Mouse (Mus musculus): ENCODE measurements around the gene Cers5. TPM values are rescaled to one million over a fixed set of nuclear protein-coding genes. Genes with fewer than 3 reads are reported as not detected.
A peak's percentile ranks its signal among the peaks of the same experiment; 100 is the strongest.

The Cers5 gene
- total RNA-seq, 2 experiments from 2014 or later = 43.6 to 47.2 TPM

DNA sequence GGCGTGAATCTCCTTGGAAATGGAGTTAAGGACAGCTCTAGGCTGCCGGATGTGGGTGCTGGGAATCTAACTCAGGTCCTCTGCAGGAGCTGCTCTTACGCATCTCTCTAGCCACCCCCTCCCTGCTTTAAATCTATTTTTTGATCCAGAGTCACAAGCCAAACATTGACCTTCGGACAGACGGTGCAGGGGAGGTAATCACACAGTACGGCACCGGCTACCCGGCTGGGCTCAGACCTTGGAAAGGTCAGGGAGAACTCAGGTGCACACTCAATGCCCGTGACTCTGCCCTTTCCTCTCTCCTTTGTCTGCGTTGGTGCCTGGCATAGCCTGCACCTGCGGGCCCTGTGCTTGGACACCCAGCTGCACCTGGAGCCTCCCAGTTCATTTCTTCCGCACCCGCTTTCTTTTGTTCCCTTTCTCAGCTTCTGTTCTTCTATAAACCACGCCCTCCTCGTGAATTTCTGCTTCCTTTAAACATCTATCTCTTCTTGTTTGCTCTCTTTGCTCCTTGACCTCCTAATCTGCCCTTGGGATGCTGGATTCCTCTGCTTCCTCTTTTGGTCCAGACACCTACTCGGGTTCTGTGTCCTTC is 19.6 kb upstream of the Cers5 start:
- intact Hi-C loops (cut with DNase I) = no loop called here

GRCm38 (mm10) chr15:99791003-99791402 is 18.3 kb upstream of the Cers5 start:
- intact Hi-C loops (cut with DNase I) = no loop called here
- no peak for DNase-seq (ENCODE audit: extremely low spot score in 1 of 2, low spot score in 2 of 2)

More for the DNA sequence above, 19.6 kb upstream of the Cers5 start:
- no peak for DNase-seq (ENCODE audit: extremely low spot score in 1 of 2, low spot score in 2 of 2)

DNA sequence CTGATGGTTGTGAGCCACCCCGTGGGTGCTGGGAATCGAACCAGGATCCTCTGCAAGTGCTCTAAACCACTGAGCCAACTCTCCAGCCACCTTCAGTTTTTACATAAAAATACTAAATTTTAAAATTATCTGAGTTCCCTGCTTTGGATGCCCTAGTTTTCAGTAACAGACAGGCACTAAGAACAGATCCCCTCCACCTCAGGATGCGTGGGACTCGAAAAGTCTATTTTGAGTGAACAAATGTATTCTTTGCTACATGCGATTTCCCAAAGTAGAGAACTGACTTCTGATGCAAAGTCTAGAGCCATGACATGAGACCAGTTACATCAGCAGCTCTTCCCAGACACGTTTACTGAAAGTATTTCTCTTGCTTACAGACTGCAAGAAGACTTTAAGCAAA is 17.8 kb upstream of the Cers5 start:
- intact Hi-C loops (cut with DNase I) = no loop called here
- no peak for DNase-seq (ENCODE audit: extremely low spot score in 1 of 2, low spot score in 2 of 2)

DNA sequence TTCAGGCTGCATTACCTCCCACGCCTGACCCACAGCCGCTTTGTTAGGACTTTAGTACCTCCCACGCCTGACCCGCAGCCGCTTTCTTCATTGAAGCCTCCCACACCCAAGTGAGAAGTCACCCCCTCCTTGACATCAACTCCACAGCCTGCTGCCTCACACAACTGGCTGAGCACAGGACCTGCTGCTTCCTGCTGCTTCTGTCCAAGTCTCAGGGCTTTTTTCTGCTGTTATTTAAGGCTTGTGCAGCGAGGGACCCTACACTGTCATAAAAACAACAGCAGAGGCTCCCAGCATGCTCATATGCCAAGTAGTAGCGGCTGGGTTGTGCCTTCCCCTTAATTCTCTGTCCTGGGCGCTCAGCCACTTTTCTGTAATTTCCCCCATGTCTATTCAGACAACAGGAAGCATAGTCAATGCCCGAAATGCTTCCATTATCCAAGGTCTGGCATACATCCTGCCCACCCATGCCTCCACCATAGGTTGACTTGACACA is 15.0 kb upstream of the Cers5 start:
- intact Hi-C loops (cut with DNase I) = no loop called here
- no peak for DNase-seq (ENCODE audit: extremely low spot score in 1 of 2, low spot score in 2 of 2)

DNA sequence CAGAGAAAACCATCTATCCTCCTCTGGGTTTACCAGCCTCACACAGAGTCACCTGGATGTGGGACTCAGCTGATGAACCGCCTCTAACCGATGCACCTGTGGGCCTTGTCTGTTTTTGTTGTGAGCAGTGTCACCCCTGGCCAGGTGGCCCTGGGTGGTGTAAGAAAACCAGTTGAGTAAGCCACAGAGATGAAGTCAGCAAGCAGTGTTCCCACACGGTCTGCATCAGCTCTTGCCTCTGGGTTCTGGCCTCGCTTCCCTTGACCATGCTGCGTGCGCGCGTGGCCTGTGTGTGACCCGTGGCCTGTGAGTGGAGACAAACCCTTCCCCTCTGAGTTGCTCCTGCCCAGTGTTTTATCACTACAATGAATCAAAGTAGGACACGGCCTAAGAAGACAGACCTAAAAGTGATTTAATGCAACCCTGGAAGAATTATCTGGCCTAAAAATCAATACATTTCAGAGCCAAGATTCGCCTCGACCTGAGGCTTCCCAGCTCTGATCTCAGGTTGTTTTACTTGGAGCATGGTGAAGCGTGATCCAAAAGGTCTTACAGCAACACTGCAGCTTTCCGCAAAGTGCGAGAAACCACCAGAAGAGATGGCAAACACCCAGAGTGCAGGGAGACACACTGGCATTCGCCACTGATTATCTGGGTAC is 6.1 kb upstream of the Cers5 start:
- intact Hi-C loops (cut with DNase I) = loop anchor here (2.0 kb wide), 1 partner anchor 182 kb away; no protein-coding TSS in a partner anchor
- DNase-seq (ENCODE audit: extremely low spot score in 1 of 2, low spot score in 2 of 2) = no peak

DNA sequence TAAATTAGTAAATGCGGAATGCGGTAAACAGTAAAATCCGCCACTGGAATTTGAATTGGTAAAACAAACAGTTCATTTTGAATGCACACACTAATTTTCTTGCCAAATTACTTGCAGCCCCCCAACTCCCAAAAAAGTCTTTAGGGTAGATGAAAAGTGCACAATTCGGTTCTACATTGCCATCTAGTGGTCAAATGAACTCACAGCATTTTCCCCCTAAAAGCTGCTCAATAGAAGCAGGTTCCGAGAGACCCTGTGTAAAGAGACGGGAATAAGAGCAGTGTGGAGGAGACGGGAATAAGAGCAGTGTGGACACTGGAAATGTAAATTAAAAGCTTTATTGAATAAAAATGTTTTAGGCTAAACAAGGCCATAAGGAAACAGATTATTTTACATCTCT is 5.5 kb upstream of the Cers5 start:
- peak in 1 of 2 experiments; percentile 42 for DNase-seq (ENCODE audit: extremely low spot score in 1 of 2, low spot score in 2 of 2)
- intact Hi-C loops (cut with DNase I) = loop anchor here (2.0 kb wide), 1 partner anchor 181 kb away; no protein-coding TSS in a partner anchor

DNA sequence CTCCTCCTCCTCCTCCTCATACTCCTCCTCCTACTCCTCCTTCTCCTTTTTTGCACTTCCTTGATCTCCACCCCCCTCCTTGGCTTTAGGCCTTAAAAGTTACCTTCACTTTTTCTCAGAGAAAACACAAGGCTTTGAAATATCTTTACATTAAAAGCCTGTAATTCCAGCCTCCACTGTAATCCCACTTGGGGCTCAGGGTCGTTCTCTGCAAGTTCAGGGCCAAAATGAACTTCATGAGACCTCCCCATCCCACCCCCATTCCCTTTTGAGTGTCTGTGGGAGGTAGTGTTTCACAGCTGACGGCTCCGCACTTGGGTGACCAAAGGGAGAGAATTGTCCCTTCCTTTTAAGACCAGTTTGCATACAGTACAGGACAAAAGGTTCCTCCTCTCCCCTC is 240 bp upstream of the Cers5 start:
- no peak for DNase-seq (ENCODE audit: extremely low spot score in 1 of 2, low spot score in 2 of 2)
- intact Hi-C loops (cut with DNase I) = loop anchor here (5.0 kb wide), 1 partner anchor 46 kb away; the partner anchor contains the start of gene Cox14

GRCm38 (mm10) chr15:99772277-99772880 is 306 bp downstream of the Cers5 start:
- intact Hi-C loops (cut with DNase I) = loop anchor here (5.0 kb wide), 1 partner anchor 45 kb away; the partner anchor contains the start of gene Cox14
- peak; percentile 69 to 94 for DNase-seq (ENCODE audit: extremely low spot score in 1 of 2, low spot score in 2 of 2)

DNA sequence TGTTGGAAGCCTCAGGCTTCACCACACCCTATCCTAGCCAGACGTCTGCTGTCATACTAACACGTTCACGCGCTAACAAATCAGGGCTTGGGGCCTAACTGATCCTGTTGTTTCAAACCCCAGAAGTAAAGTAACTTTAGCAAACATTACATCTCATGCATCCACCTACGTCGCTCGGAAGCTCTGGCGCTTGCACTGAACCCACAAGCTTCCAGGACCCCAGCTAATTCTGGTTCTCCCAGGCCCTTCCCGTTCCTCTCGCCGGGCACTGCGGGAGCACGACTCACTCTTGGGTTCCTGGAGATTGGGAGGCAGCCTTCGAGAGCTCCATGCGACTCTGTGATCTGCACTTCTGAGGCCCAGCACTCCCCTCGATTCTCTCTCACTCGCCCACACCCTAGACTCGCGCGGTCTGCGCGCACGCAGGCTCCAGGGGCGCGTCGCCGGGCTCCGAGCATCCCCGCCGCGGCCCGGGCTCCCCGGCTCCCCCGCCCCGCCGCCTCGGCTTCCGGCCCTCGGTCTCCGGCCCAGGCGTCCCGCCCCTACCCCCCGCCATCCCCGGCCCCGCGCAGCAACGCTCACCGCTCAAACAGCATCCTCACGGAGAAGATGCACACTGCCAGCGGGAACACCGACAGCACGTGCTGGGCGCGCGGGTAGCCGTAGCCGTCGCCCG is 946 bp downstream of the Cers5 start:
- no peak for DNase-seq (ENCODE audit: extremely low spot score in 1 of 2, low spot score in 2 of 2)
- intact Hi-C loops (cut with DNase I) = loop anchor here (5.0 kb wide), 1 partner anchor 44 kb away; the partner anchor contains the start of gene Cox14

DNA sequence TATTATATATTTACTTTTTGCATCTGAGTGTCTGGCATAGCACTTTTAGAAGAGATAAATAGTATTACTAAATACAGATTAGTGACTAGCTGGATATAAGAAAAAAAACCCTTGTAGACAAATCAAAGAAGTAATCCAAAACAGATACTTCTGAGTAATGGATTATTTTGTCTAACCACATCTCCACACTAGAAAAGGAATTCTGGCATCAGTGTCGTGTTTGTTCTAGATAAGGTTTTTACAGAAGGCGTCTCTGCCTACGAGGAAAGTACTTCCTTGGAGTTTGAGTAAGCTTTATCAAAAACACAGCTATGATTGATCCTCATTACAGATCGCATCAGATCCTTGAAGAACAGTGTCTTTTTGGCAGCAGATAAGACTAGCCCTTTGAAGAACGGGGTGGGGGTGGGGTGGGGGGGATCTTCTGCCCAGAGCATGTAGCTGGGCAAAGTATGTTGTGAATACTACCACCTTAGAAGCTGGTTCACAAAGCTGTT is 1.6 kb downstream of the Cers5 start:
- intact Hi-C loops (cut with DNase I) = loop anchor here (5.0 kb wide), 1 partner anchor 44 kb away; the partner anchor contains the start of gene Cox14
- no peak for DNase-seq (ENCODE audit: extremely low spot score in 1 of 2, low spot score in 2 of 2)

DNA sequence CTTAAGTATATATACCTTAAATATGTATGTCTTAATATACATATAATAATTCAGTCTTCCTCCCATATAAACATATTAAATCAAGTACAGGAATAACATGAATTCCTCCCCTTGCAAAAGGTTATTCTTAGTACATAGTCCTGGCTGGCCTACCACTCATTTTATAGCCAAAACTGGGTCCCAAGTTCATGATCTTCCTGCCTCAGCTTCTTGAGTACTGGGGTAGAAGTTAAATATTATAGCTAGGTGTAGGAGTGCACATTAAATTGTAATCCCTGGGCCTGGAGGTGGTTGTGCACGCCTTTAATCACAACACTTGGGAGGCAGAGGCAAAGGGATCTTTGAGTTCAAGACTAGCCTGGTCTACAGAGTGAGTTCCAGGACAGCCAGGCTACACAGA is 3.9 kb downstream of the Cers5 start:
- intact Hi-C loops (cut with DNase I) = no loop called here

GRCm38 (mm10) chr15:99767467-99767866 is 5.2 kb downstream of the Cers5 start:
- no peak for DNase-seq (ENCODE audit: extremely low spot score in 1 of 2, low spot score in 2 of 2)
- intact Hi-C loops (cut with DNase I) = no loop called here

More for the DNA sequence above, 3.9 kb downstream of the Cers5 start:
- no peak for DNase-seq (ENCODE audit: extremely low spot score in 1 of 2, low spot score in 2 of 2)

DNA sequence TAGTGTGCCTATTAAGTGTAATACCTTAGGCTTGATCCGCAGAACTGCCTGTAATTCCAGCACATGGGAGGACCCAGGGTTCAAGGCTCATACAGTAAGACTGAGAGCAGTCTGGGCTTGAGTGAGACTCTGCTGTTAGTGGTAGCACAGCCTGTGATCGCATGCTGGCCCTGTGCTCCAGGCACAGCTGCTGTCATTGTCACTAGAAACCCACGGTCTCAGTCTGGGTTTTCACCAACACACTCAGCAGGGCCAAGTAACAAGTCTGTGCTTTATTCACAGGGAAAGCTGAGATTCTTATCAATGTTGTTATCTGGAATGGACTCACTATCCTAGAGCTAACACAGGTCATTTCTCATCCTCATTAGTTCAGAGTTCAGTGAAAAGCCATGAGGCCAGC is 18.5 kb downstream of the Cers5 start:
- no peak for DNase-seq (ENCODE audit: extremely low spot score in 1 of 2, low spot score in 2 of 2)
- intact Hi-C loops (cut with DNase I) = no loop called here

GRCm38 (mm10) chr15:99740229-99740628 is 32.5 kb downstream of the Cers5 start:
- DNase-seq (ENCODE audit: extremely low spot score in 1 of 2, low spot score in 2 of 2) = no peak
- intact Hi-C loops (cut with DNase I) = no loop called here

DNA sequence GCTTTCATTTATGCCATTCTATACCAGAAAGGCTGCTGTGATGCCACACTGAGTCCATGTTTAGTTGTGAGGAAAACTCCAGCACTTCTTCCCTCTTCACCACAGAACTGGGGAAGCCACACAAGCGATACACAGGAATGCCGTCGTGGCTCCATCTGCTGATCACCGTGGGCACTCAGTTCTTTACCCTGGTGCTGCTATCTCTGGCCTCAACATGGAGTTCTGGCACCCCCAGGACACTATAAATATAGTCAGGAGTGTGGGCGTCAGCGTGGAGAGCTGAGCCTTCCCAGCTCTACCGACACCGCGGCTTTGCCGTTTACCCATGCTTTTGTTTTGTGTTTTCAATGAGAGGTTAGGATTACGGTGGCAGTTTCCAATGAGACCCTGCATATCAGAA is 36.0 kb downstream of the Cers5 start:
- no peak for DNase-seq (ENCODE audit: extremely low spot score in 1 of 2, low spot score in 2 of 2)
- intact Hi-C loops (cut with DNase I) = no loop called here

DNA sequence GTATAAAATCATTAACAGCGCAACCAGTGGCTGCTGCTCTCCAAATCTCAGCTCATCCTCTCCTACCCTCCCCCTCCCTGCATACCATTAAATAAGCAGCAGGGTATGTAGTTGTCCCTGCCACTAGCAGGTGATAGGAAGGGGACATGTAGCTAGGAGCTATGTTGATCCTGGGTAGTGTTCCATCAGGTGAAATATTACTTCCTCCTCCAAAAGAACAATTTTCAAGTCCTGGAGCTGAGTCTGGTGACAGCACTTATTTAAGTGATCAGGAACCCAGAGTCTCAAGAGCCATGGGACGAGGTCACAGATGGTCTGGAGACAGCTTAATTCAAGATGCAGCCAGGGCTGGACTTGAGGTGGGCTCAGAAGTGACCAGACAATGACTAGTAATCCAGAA is 37.1 kb downstream of the Cers5 start:
- intact Hi-C loops (cut with DNase I) = no loop called here
- DNase-seq (ENCODE audit: extremely low spot score in 1 of 2, low spot score in 2 of 2) = peak; percentile 100

DNA sequence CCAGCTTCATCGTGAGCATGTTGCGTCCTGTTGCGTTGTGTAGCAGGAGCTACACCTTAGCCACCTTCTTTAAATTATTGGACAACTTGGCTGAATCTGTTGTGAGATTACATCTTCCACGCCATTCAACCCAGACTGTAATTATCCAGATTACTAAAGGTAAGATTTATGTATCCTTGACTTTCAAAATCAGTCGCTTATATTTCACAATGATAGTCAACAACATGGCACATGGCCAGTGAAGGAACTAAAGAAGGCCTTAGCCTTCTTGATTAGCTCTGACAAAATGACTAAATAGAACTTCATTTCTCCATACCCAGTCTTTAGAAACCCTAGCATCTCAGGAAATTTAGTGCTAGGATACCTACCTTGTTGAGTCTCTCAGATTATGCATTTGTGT is 39.5 kb downstream of the Cers5 start:
- no peak for DNase-seq (ENCODE audit: extremely low spot score in 1 of 2, low spot score in 2 of 2)
- intact Hi-C loops (cut with DNase I) = no loop called here

DNA sequence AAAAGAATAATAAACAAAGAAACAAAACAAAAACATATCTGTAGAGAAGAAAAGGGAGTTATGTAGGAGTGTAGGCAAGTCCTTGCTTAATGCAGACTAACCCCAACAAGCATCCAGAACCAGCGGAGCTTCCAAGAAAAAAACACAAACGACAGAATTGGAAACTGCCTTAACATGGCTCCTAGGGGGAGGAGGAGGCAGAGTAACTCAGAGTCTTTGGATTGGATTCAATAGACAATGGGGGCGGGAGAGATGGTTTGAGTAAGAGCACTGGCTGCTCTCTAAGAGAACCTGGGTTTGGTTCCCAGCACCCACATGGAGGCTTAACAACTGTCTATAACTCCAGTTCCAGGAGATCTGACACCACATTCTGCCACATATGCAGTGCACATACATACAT is 41.0 kb downstream of the Cers5 start:
- intact Hi-C loops (cut with DNase I) = no loop called here
- no peak for DNase-seq (ENCODE audit: extremely low spot score in 1 of 2, low spot score in 2 of 2)

- DNase-seq (ENCODE audit: extremely low spot score in 1 of 2, low spot score in 2 of 2) = no peak
- intact Hi-C loops (cut with DNase I) = no loop called here
Observed at GRCm38 (mm10) chr15:99731167-99731566, 41.5 kb downstream of the Cers5 start.

Measured in left cerebral cortex, postnatal 10 days (tissue).